Mouse (Mus musculus) heart, embryonic 10.5 days (tissue): ENCODE measurements around the gene Prrc2b. TPM values are rescaled to one million over a fixed set of nuclear protein-coding genes. Genes with fewer than 3 reads are reported as not detected.
A peak's percentile ranks its signal among the peaks of the same experiment; 100 is the strongest.

Experiments
- DNase-seq: peaks from one replicate; pipeline ENCODE4 v3.0.0-alpha.2; 2017; ENCODE audit warnings: low spot score
- H3K27ac ChIP-seq: fragments of 300-500 bp; sonication (generic); 2 replicates; pipeline ENCODE4 v1.5.1; 2016; ENCODE audit warnings: mild to moderate bottlenecking
- H3K27me3 ChIP-seq: fragments of 300-500 bp; sonication (generic); 2 replicates; pipeline ENCODE4 v1.6.1; 2016; ENCODE audit warnings: mild to moderate bottlenecking; ENCODE audit not compliant: poor library complexity, insufficient read depth, severe bottlenecking
- H3K36me3 ChIP-seq: fragments of 300-500 bp; sonication (generic); 2 replicates; pipeline ENCODE4 v1.6.1; 2016; ENCODE audit warnings: mild to moderate bottlenecking, moderate library complexity
- H3K4me1 ChIP-seq: fragments of 300-500 bp; sonication (generic); 2 replicates; pipeline ENCODE4 v1.6.1; 2016; ENCODE audit warnings: mild to moderate bottlenecking
- H3K4me3 ChIP-seq: fragments of 300-500 bp; sonication (generic); 2 replicates; pipeline ENCODE4 v1.5.1; 2016; ENCODE audit warnings: mild to moderate bottlenecking, moderate library complexity
- H3K9me3 ChIP-seq: fragments of 300-500 bp; sonication (generic); 2 replicates; pipeline ENCODE4 v1.6.1; 2016; ENCODE audit warnings: mild to moderate bottlenecking, moderate library complexity
- WGBS: fragments of 180-500 bp; shearing (Covaris S2); methylation state at CpG from one replicate; pipeline ENCODE4 v1.1.7; 2016; 5-methylcytosine and 5-hydroxymethylcytosine counted together
- polyA plus RNA-seq: library from polyadenylated mRNA; unstranded; fragments of >200 nt; fragmentation: Nextera tagmentation; extraction: Ambion mirVana; gene quantifications from 2 replicates; pipeline ENCODE4 v1.2.1, GENCODE M21; 2016

Prrc2b gene
- 44.1 and 54.6 TPM in 2 replicates for polyA plus RNA-seq

DNA sequence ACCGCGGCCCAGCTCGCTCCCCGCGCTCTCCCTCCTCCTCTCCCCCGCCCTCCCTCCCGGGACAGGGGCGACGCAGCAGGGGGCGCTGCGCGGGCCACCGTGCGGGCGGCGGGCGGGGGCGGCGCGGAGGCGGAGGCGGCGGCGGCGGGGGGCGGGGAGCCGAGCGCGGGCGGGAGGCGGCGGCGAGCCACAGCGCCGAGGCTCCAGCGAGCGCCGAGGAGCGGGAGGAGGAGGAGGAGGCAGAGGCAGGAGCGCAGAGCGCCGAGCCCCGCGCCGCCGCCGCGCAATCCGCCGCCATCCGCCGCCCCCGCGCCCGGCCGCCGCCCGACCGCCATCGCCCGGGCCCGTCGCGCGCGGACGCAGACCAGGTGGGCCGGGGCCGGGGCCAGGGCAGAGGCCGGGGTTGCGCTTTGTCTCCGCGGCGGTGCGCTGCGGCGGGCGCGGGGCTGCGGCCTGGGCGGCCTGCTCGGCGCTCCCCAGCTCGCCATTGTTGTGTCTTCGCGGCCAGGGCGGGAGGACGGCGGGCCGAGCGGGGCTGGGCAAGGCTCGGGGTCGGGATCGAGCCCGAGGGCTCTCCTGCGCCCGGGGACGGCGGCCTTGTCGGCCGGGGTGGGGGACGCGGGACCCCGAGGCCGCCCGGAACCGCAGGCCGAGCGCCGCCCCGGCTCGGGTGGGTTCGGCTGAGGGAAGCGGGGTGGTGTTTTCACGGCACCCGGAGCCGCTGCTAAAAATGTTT lies at the start of gene Prrc2b:
Prrc2b (plus strand) TSS at position 159 of the 736 bp plus-strand sequence.
- DNase-seq: no peak
- H3K4me1 ChIP-seq: peaks cover 49% of the 10 kb centered on the region
- H3K4me3 ChIP-seq: peak within 1 kb of the TSS; percentile 93
- 3% methylated on average over 109 of the region's 117 CpGs for WGBS
- H3K27me3 ChIP-seq: no peaks in the 10 kb centered on the region
- H3K36me3 ChIP-seq: no peaks in the 10 kb centered on the region
- no peaks in the 10 kb centered on the region for H3K9me3 ChIP-seq
- H3K27ac ChIP-seq: peak within 1 kb of the TSS; percentile 100

DNA sequence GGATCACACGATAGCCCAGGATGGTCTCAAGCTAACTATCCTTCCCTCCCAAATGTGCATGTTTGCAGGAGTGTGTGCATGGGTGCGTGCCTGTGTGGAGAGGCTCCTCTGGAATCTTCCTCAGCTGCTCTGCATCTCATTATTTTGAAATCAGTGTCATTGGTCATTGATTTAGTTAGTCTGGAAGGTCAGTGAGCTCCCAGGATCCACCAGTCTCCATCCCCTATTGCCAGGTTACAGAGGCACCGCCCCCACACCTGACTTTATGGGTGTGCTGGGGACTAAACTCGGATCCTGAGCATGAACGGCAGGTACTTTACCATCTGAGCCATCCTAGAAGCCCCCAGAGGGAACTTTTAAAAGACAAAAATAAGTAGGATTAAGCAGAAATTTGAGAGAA lies 47.9 kb upstream of the Prrc2b start:
- no peak for DNase-seq
- H3K36me3 ChIP-seq: peaks cover 25% of the 10 kb centered on the region
- peaks cover 40% of the 10 kb centered on the region for H3K4me1 ChIP-seq
- H3K9me3 ChIP-seq: 0 out of 2 replicates have a peak, but pooled peaks cover 5% of the 10 kb centered on the region
- peak overlapping the region; percentile 84; the same call in 1 of the 2 replicates for H3K27ac ChIP-seq
- H3K27me3 ChIP-seq: no peaks in the 10 kb centered on the region
- H3K4me3 ChIP-seq: no peak overlapping the region
- 66% methylated on average over 5 of the region's 5 CpGs for WGBS

DNA sequence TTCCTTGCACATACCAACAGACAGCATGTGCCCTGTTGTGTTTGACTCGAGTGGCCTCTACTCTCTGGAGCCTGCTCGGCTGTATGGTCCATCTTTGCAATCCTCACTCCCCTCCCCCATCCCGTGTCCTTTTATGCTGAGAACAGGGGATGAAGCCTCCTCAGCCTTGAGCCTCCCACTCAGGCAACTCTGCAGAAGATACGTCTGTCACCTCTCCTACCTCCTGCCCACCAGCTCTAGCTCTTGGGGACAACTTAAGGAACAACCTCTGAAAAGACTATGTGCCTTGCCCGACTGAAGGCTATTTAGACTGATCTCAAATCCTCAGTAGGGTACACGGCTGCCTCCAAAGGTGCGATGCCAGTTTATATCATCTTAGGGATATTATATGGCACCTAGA lies 47.3 kb upstream of the Prrc2b start:
- Histone ChIP-seq H3K27me3 (no peaks in the 10 kb centered on the region), H3K27ac (peak overlapping the region; percentile 84; the same call in 1 of the 2 replicates), H3K9me3 (0 out of 2 replicates have a peak, but pooled peaks cover 5% of the 10 kb centered on the region), H3K4me3 (no peak overlapping the region), H3K36me3 (peaks cover 26% of the 10 kb centered on the region), H3K4me1 (peaks cover 40% of the 10 kb centered on the region)
- 72% methylated on average over 7 of the region's 7 CpGs for WGBS
- DNase-seq: no peak

DNA sequence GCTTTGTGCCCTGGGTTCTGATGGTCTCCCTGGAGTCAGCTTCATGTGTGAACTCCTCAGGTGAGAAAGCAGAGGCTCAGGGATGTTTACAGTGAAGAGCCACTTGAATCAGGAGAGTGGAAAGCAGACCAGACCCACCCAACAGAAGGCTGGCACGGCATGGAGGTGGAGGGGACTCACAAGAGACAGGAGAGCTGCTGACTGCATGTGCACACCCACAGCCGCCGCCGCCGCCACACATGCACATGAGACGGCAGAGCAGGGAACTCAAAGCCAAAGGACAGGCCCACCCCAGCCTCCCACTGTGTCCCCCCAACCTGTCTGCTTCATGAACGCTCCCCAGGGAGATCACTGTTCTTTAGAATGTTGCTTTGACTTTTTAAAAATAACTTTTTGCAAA lies 46.8 kb upstream of the Prrc2b start:
- H3K4me3 ChIP-seq: no peak overlapping the region
- H3K27ac ChIP-seq: peak overlapping the region; percentile 84
- H3K9me3 ChIP-seq: 0 out of 2 replicates have a peak, but pooled peaks cover 5% of the 10 kb centered on the region
- peaks cover 40% of the 10 kb centered on the region for H3K4me1 ChIP-seq
- no peaks in the 10 kb centered on the region for H3K27me3 ChIP-seq
- 82% methylated on average over 7 of the region's 7 CpGs for WGBS
- no peak for DNase-seq
- H3K36me3 ChIP-seq: peaks cover 25% of the 10 kb centered on the region

DNA sequence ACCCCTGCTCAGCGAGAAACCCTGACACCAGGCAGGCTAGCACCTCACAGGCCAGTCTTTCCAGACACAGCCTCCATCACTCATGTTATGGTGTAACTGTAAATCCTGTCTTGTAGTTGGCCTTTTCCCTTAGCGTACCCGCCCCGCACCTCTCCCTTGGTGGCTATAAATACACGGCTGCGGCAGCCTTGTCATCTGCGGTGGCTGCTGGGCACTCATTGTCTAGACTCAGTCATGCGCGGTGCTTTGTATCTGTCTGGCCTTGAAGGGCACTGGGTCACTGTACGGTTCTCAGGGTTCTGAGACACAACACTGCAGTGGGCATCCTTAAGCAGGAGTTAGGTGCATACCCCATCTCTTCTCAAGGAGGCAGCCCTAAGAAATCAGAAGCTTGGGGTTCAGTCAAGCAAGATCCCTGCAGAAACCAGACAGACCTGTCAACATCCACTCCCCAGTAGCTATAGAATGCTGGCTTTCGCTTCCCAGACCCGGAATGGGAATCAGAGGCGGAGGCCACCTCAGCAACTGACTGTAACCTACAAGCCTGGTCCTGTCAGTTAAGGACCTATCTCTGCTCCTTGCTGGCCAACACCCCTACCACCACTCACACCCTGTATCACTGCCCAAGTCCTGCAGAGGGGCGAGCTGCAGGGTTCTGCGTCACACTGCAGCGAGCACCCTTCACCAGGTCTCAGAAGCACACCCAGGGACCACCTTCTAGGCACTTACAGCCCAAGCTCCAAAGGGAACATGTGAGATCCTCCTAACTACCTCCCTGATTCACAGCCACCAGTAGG lies 45.6 kb upstream of the Prrc2b start:
- H3K4me3 ChIP-seq: peak overlapping the region; percentile 18
- DNase-seq: no peak
- H3K4me1 ChIP-seq: peaks cover 40% of the 10 kb centered on the region
- WGBS: 56% methylated on average over 16 of the region's 16 CpGs
- H3K9me3 ChIP-seq: 0 out of 2 replicates have a peak, but pooled peaks cover 5% of the 10 kb centered on the region
- no peaks in the 10 kb centered on the region for H3K27me3 ChIP-seq
- H3K36me3 ChIP-seq: peaks cover 24% of the 10 kb centered on the region
- peak overlapping the region; percentile 84 for H3K27ac ChIP-seq

DNA sequence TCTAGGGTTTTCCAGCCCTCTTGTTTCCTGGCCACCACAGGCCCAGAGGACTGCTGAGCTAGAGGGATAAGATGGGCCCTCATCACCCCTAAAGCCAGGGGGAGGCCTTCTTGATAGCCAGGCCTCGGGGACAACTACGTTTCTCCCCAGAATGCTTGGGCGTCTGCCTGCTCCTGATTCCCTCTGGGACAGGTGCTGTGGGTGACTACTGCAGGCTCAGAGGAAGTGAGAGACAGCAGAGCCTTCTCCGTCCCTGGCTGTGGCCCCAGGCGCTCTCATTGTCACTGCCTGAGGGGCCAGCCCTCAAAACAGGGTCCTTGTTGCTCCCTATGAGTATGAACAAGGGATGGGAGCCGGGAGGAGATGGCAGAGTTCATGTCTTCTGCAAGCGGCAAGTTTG lies 45.0 kb upstream of the Prrc2b start:
- H3K27ac ChIP-seq: peak overlapping the region; percentile 84
- 88% methylated on average over 7 of the region's 7 CpGs for WGBS

DNA sequence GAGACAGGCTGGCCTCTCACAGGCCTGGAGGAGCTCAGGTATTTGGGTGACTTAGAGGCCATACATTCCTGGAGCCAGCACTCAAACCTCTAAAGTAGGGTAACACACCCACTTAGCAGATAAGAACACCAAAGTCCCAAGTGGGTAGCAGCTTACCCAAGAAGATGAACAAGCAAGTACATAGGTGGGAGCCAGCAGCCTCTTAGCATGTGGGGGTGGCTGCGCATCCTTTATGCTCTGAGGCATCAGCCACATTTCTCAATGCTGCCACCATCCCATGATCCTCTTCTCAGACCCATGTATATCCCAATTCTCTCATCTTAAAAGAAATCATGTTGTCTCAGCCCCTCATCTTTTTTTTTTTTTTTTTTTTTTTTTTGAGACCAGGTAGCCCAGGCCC lies 39.6 kb upstream of the Prrc2b start:
- DNase-seq: no peak
- no peaks in the 10 kb centered on the region for H3K27me3 ChIP-seq
- no peak overlapping the region for H3K4me3 ChIP-seq
- no peaks in the 10 kb centered on the region for H3K9me3 ChIP-seq
- peaks cover 25% of the 10 kb centered on the region for H3K4me1 ChIP-seq
- 100% methylated on average over 1 of the region's 1 CpGs for WGBS
- no peak overlapping the region; the same call in 1 of the 2 replicates for H3K27ac ChIP-seq
- peaks cover 19% of the 10 kb centered on the region for H3K36me3 ChIP-seq

More for the DNA sequence above, 45.0 kb upstream of the Prrc2b start:
- no peaks in the 10 kb centered on the region for H3K9me3 ChIP-seq
- H3K4me1 ChIP-seq: peaks cover 44% of the 10 kb centered on the region
- DNase-seq: no peak
- H3K27me3 ChIP-seq: no peaks in the 10 kb centered on the region
- no peak overlapping the region for H3K4me3 ChIP-seq
- H3K36me3 ChIP-seq: peaks cover 22% of the 10 kb centered on the region

DNA sequence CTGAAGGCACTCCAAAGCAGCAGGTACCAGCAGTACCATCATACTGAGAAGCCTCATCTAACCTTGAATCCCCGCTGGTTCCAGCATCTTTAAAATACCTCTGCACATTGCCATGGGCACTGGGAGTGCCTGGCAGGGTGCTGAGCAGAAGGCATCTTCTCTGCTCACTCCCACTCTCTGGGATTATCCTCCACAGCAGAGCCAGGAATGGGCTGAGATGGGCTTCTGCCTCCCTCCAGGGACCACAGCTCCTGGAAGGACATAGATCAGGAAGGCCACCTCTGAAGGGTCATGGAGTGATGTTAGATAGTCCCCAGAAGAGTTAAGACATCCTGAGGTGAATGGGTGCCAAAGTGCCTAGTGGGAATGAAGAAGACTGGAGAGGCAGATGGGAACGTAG lies 38.3 kb upstream of the Prrc2b start:
- Histone ChIP-seq H3K9me3 (no peaks in the 10 kb centered on the region), H3K4me3 (no peak overlapping the region), H3K36me3 (peaks cover 19% of the 10 kb centered on the region), H3K4me1 (peaks cover 19% of the 10 kb centered on the region), H3K27me3 (no peaks in the 10 kb centered on the region), H3K27ac (no peak overlapping the region)
- DNase-seq: no peak
- 72% methylated on average over 2 of the region's 2 CpGs for WGBS

DNA sequence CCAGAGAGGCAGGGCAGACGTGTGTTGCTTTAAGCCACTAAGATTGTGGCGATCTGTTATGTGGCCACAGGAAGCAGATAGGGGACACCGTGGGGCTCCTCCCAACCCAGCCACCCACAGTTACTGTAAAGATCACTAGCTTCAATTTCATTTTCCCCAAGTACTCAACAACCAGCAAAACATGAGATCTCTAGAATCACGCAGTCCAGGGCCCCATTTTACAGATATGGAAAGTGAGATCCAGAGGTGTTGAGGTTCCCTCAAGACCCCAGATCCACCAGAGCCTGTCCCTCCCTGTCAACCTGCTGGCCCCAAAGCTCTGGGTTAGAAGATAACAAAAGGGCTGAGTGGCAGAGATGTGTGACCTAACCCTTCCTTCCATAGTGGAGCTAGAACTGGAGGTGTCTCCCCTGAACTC lies 35.0 kb upstream of the Prrc2b start:
- DNase-seq: no peak
- Histone ChIP-seq H3K27ac (peak overlapping the region; percentile 57; the same call in 1 of the 2 replicates), H3K9me3 (no peaks in the 10 kb centered on the region), H3K4me1 (peaks cover 18% of the 10 kb centered on the region), H3K36me3 (no peaks in the 10 kb centered on the region), H3K27me3 (no peaks in the 10 kb centered on the region), H3K4me3 (no peak overlapping the region)
- WGBS: 77% methylated on average over 4 of the region's 4 CpGs

DNA sequence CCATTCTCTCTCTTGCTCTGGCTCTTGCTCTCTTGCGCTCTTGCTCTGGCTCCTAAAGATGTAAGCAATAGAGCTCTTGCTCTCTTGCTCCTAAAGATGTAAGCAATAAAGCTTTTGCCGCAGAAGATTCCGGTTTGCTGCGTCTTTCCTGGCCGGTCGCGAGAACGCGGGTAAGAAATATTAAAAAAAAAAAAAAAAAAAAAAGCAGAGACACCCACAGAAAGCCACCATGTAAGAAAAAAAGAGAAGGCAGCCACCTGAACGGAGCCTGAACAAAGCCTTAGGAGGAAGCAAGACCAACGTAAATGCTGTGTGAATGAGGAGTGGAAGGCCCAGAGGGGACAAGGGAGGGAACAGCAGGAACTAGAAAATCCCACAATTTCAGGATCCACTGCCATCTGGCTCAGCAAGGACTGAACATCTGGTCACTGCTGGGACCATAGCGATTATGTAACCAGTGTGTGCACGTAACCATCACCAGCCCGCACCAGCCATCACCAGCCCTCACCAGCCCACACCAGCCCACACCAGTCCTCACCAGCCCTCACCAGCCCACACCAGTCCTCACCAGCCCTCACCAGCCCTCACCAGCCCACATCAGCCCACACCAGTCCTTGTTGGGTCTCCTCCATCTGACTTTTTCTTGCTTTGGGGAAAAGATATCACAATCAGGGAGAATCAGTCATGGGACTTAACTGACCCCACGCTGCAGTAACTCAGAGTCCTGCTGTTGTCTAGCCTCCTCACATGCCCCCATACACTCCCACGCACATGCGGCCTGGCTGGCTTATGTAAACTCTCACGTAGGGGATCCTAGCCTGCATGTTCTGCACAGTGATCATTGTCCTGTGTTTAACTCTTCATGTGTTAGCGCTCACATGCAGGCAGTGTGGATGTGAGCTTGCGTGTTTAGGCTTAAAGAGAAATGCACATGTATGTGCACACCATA lies 30.8 kb upstream of the Prrc2b start:
- Histone ChIP-seq H3K27me3 (no peaks in the 10 kb centered on the region), H3K4me1 (peaks cover 17% of the 10 kb centered on the region), H3K4me3 (no peak overlapping the region), H3K9me3 (no peaks in the 10 kb centered on the region), H3K27ac (peak overlapping the region; percentile 59; the same call in 1 of the 2 replicates), H3K36me3 (no peaks in the 10 kb centered on the region)
- no peak for DNase-seq
- 91% methylated on average over 20 of the region's 20 CpGs for WGBS

DNA sequence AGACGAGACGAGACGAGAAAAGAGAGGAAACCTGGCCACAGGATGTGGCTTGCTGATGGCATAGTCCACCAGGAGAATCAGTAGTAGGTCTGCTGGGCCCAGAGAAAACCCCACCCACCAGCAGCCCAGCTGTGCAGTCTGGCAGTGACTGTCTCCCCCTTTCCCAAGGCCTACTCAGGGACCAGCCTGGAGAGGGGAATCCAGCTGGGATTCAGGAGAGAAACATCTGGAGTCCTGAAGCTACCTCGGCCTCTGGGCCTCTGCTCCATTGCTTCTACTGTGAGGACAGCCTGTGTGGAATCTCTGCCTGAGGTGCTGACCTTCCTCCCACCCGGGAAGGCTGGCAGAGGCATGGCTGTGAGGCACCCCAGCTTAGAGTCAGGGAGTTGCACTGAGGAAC lies 29.7 kb upstream of the Prrc2b start:
- peaks cover 13% of the 10 kb centered on the region for H3K4me1 ChIP-seq
- no peak overlapping the region for H3K4me3 ChIP-seq
- no peaks in the 10 kb centered on the region for H3K27me3 ChIP-seq
- 64% methylated on average over 5 of the region's 5 CpGs for WGBS
- DNase-seq: no peak
- peak overlapping the region; percentile 76 for H3K27ac ChIP-seq
- H3K9me3 ChIP-seq: no peaks in the 10 kb centered on the region
- no peaks in the 10 kb centered on the region for H3K36me3 ChIP-seq

DNA sequence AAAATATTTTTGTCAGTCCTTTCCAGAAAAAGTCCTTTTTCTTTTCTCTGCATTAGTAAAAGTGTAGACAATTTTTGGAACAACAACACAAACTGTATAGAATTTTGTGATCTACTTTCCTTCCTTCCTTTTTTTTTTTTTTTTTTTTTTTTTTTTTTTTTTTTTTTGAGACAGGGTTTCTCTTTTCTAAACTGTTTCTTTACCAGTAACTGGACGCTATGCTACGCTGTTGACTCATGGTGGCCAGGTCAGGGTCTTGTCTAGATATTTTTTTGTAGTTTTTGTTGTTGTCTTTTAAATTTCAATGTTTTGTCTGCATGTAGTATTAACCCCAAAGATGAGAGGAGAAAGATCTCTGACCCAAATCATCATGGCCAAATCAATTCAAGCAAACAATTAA lies 29.1 kb upstream of the Prrc2b start:
- H3K4me3 ChIP-seq: no peak overlapping the region
- no peaks in the 10 kb centered on the region for H3K36me3 ChIP-seq
- no peaks in the 10 kb centered on the region for H3K27me3 ChIP-seq
- H3K27ac ChIP-seq: 0 out of 2 replicates have a peak overlapping the region, but pooled peaks have one; percentile 42
- DNase-seq: no peak
- H3K9me3 ChIP-seq: no peaks in the 10 kb centered on the region
- WGBS: 91% methylated on average over 2 of the region's 2 CpGs
- peaks cover 15% of the 10 kb centered on the region for H3K4me1 ChIP-seq
